ENCODE assay signal across 11 mouse cellular contexts in genomic region chr2:27209370-27209769, GRCm38 (mm10). TPM values are rescaled to one million over a fixed set of nuclear protein-coding genes. Genes with fewer than 3 reads are reported as not detected.
DNase-seq lines count a peak whose midpoint lies in the region; ATAC-seq and TF ChIP-seq lines count a peak whose summit lies in the region.
"Had no signal": no experiment of that assay in that cellular context is flagged by ENCODE, and none has a peak within 500 bp of the region (broad histone marks: within the 10 kb centered on the region; RNA-seq: fewer than 3 reads in every experiment).

No protein-coding gene starts in this region.

- no peaks in the 10 kb centered on the region for H3K27me3 ChIP-seq in heart, adult 2 months (ENCODE audit: control insufficient read depth, insufficient read depth, low read length)
- H3K27me3 ChIP-seq in liver, adult 2 months (ENCODE audit: control insufficient read depth, insufficient read depth, low read length): no peaks in the 10 kb centered on the region
- H3K27me3 ChIP-seq in heart, embryonic 14.5 days (ENCODE audit: control insufficient read depth, insufficient read depth, low read length): no peaks in the 10 kb centered on the region; the same call in 1 of the 2 replicates
- H3K27me3 ChIP-seq in limb, embryonic 12.5 days: no peaks in the 10 kb centered on the region

- no peaks in the 10 kb centered on the region for H3K79me2 ChIP-seq in heart, adult 2 months (replicated peaks; ENCODE audit: control insufficient read depth, insufficient read depth, low read length)
- no peaks in the 10 kb centered on the region for H3K79me2 ChIP-seq in liver, adult 2 months (ENCODE audit: control insufficient read depth, insufficient read depth, low read length)

- TF ChIP-seq CTCF in heart, adult 2 months (IDR thresholded peaks at IDR 0.05): no peak
- TF ChIP-seq CTCF in liver, adult 2 months (IDR thresholded peaks at IDR 0.05; ENCODE audit: low read depth, low read length): no peak

- peak overlapping the region; percentile 26; the same call in 1 of the 2 replicates for H3K4me2 ChIP-seq in heart, embryonic 14.5 days (ENCODE audit: low read length)
- 0 out of 2 replicates have a peak overlapping the region, but pooled peaks have one; percentile 6 for H3K4me2 ChIP-seq in limb, embryonic 12.5 days

- H3K9ac ChIP-seq in heart, adult 2 months (ENCODE audit: low read depth, low read length): no peak overlapping the region
- no peak overlapping the region; the same call in 1 of the 2 replicates for H3K9ac ChIP-seq in liver, adult 2 months (ENCODE audit: low read depth, low read length)
- peak overlapping the region; percentile 59; the same call in 1 of the 2 replicates for H3K9ac ChIP-seq in heart, embryonic 14.5 days (ENCODE audit: low read length)
- no peak overlapping the region for H3K9ac ChIP-seq in limb, embryonic 12.5 days (replicated peaks)

- 0 out of 2 replicates have a peak, but pooled peaks have one; percentile 0 for ATAC-seq in heart, embryonic 14.5 days (ENCODE audit: insufficient number of reproducible peaks, insufficient read depth, low FRiP score, low read depth)
- no peak for ATAC-seq in limb, embryonic 12.5 days (ENCODE audit: insufficient number of reproducible peaks, insufficient read depth, low FRiP score, low TSS enrichment, low read depth)

- no peak for TF ChIP-seq POLR2A in heart, adult 2 months (IDR thresholded peaks at IDR 0.05; ENCODE audit: insufficient read depth, low read depth, low read length)
- no peak for TF ChIP-seq POLR2A in liver, adult 2 months (IDR thresholded peaks at IDR 0.05; ENCODE audit: extremely low read depth, insufficient read depth, low read length)

- WGBS in heart, adult 2 months: 23% methylated on average over 9 of the region's 9 CpGs
- 59% methylated on average over 9 of the region's 9 CpGs for WGBS in liver, adult 2 months
- 50% methylated on average over 9 of the region's 9 CpGs for WGBS in heart, embryonic 14.5 days
- 59% methylated on average over 9 of the region's 9 CpGs for WGBS in limb, embryonic 12.5 days

- H3K4me3 ChIP-seq in heart, adult 2 months: no peak overlapping the region
- no peak overlapping the region for H3K4me3 ChIP-seq in liver, adult 2 months (ENCODE audit: insufficient read depth, low read depth, low read length)
- no peak overlapping the region for H3K4me3 ChIP-seq in heart, embryonic 14.5 days (ENCODE audit: control insufficient read depth in 1 of 2, insufficient read depth in 1 of 2, low read depth in 1 of 2, low read length in 2 of 2)
- H3K4me3 ChIP-seq in limb, embryonic 12.5 days (replicated peaks): no peak overlapping the region

- TF ChIP-seq EP300 in heart, adult 2 months (IDR thresholded peaks at IDR 0.05; ENCODE audit: insufficient read depth, low read depth, low read length): no peak

- no peaks in the 10 kb centered on the region for H3K9me3 ChIP-seq in heart, embryonic 14.5 days (ENCODE audit: control insufficient read depth, low read length)
- no peaks in the 10 kb centered on the region for H3K9me3 ChIP-seq in limb, embryonic 12.5 days

- H3K36me3 ChIP-seq in heart, adult 2 months (ENCODE audit: control insufficient read depth, insufficient read depth, low read length): no peaks in the 10 kb centered on the region
- H3K36me3 ChIP-seq in liver, adult 2 months (ENCODE audit: control insufficient read depth, insufficient read depth, low read length): peaks cover 16% of the 10 kb centered on the region; the same call in 1 of the 2 replicates
- 0 out of 2 replicates have a peak, but pooled peaks cover 1% of the 10 kb centered on the region for H3K36me3 ChIP-seq in heart, embryonic 14.5 days (ENCODE audit: control insufficient read depth, insufficient read depth, low read length)
- H3K36me3 ChIP-seq in limb, embryonic 12.5 days: no peaks in the 10 kb centered on the region

- peak overlapping the region; percentile 52 for H3K27ac ChIP-seq in heart, adult 2 months
- H3K27ac ChIP-seq in liver, adult 2 months (replicated peaks; ENCODE audit: insufficient read depth, low read depth, low read length): peak overlapping the region; percentile 18
- H3K27ac ChIP-seq in heart, embryonic 14.5 days (replicated peaks in 1 of 2; ENCODE audit: control insufficient read depth in 1 of 2, insufficient read depth in 1 of 2, low read depth in 2 of 2, low read length in 2 of 2): peak overlapping the region; percentile 69 to 91
- peak overlapping the region; percentile 70 for H3K27ac ChIP-seq in limb, embryonic 12.5 days

- peaks cover 37% of the 10 kb centered on the region for H3K4me1 ChIP-seq in heart, adult 2 months (ENCODE audit: control insufficient read depth, insufficient read depth, low read length)
- peaks cover 52% of the 10 kb centered on the region for H3K4me1 ChIP-seq in liver, adult 2 months (ENCODE audit: control insufficient read depth, insufficient read depth, low read length)
- H3K4me1 ChIP-seq in heart, embryonic 14.5 days (ENCODE audit: control insufficient read depth in 2 of 2, insufficient read depth in 2 of 2, low read length in 2 of 2): peaks cover 75 to 84% of the 10 kb centered on the region in 2 experiments
- H3K4me1 ChIP-seq in limb, embryonic 12.5 days (replicated peaks): peaks cover 50% of the 10 kb centered on the region

- peak; percentile 12 to 30 for DNase-seq in heart, adult 2 months
- no peak for DNase-seq in heart, adult 9 months (ENCODE audit: low spot score in 2 of 2)
- no peak for DNase-seq in liver, adult 2 months (ENCODE audit: extremely low read depth, low read depth, low spot score)
- DNase-seq in liver: no peak
- no peak for DNase-seq in retina, postnatal 1 day
- DNase-seq in kidney, adult 9 months: no peak
- DNase-seq: cerebellum, adult 8-10 months; right cerebral cortex, postnatal 14 days had no signal

- intact Hi-C loops in heart, adult 2 months (cut with DNase I): no loop called here

RNA-seq across cellular contexts. Expression of gene Sardh, which starts 38.8 kb away (rescaled TPM):
- 1 to 10 TPM; 4.7 to 6.5 TPM for total RNA-seq in heart, adult 2 months (2021)
- polyA plus RNA-seq in heart, adult 2 months (2012; rRNA removed): 18.0 and 19.1 TPM in 2 replicates
- 382 and 424 TPM in 2 replicates for total RNA-seq in liver, adult 2 months (2014; rRNA removed)
- 768 and 871 TPM in 2 replicates for polyA plus RNA-seq in liver, adult 2 months (2012; rRNA removed)
- 19.0 and 21.6 TPM in 2 replicates for polyA plus RNA-seq in heart, embryonic 14.5 days (2014; fragmentation: Nextera tagmentation; extraction: Ambion mirVana)
- 4.3 and 6.0 TPM in 2 replicates for polyA plus RNA-seq in limb, embryonic 12.5 days (2016; fragmentation: Nextera tagmentation; extraction: Ambion mirVana)
- total RNA-seq: megakaryocyte-erythroid progenitor cell, adult 5-6 weeks had no signal

RNA-seq across cellular contexts. Expression of gene Dbh, which starts 44.3 kb away (rescaled TPM):
- total RNA-seq in heart, adult 2 months (2021): 1 to 10 TPM; 1.1 to 2.1 TPM
- polyA plus RNA-seq in heart, adult 2 months (2012; rRNA removed): 7.7 and 9.4 TPM in 2 replicates
- total RNA-seq in liver, adult 2 months (2014; rRNA removed): under 0.01 and 0.20 TPM in 2 replicates
- polyA plus RNA-seq in liver, adult 2 months (2012; rRNA removed): not detected in 2 replicates
- polyA plus RNA-seq in heart, embryonic 14.5 days (2014; fragmentation: Nextera tagmentation; extraction: Ambion mirVana): 0.55 and 1.8 TPM in 2 replicates
- 0.10 and 0.25 TPM in 2 replicates for polyA plus RNA-seq in limb, embryonic 12.5 days (2016; fragmentation: Nextera tagmentation; extraction: Ambion mirVana)
- total RNA-seq: megakaryocyte-erythroid progenitor cell, adult 5-6 weeks had no signal

Comparison
In these comparisons a context has a peak if more than half of its experiments do, and no peak if none do; other contexts are left out.
1. DNase-seq: peak in heart, adult 2 months (2 of 2); none in heart, adult 9 months (0 of 2), liver, adult 2 months (single experiment), liver (single experiment), retina, postnatal 1 day (single experiment) and kidney, adult 9 months (single experiment).
2. H3K27ac ChIP-seq: peak in every context shown above with its lines; median percentile 80 in heart, embryonic 14.5 days; 70 in limb, embryonic 12.5 days; 52 in heart, adult 2 months; 18 in liver, adult 2 months.
3. RNA of gene Sardh, which starts 38.8 kb away (polyA plus RNA-seq): 768 to 871 TPM in liver, adult 2 months; 19.0 to 21.6 TPM in heart, embryonic 14.5 days, 18.0 to 19.1 TPM in heart, adult 2 months and 4.3 to 6.0 TPM in limb, embryonic 12.5 days; every median in the first group is over 10 times any median in the second.